Mouse (Mus musculus) fibroblast of lung, adult 2 months (primary cell): Measurements from ENCODE around the gene Pcgf2.
"Not testable (repeated sequence)": the region's sequence is repeated elsewhere in the genome, so short reads cannot be mapped to it uniquely, and the experiment has no call there.

ENCODE experiments used
- DNase-seq: peaks from one replicate; pipeline ENCODE4 v3.0.0-alpha.2; 2011; ENCODE audit warnings: low read depth

Gene Pcgf2

DNA sequence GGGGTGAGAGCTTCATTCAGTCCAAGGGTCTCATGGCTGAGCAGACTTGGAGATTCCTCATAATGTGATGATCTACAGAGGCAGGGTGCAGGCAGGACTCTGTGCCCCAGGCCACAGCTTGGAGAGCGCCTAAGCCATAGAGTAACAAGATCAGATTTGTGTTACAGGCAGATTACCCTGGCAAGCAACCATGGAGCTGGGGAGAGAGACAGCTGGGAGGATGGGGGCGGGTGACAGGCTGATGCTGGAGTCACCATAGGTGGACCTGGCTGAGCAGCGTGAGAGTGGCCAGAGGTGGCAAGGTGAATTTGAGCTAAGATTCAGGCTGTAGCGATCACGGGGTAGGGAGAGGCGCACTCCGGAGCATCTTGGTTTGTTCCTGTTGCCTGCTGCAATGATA, 32.1 kb downstream of the Pcgf2 start:
- no peak for DNase-seq

DNA sequence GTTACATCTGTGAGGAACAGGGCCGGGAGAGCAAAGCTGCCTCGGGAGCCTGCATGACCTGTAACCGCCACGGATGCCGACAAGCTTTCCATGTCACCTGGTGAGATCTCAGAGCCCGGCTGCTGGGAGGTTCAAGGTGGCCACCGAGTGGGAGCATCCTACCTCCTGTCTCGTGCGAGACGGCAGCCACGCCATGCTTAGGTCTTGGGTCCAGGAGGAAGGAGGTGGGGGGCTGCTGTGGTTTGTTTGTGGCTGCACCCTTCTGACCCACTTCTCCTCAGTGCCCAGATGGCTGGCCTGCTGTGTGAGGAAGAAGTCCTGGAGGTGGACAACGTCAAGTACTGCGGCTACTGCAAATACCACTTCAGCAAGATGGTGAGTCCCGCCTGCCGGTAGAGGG, 33.5 kb downstream of the Pcgf2 start:
- no peak for DNase-seq

DNA sequence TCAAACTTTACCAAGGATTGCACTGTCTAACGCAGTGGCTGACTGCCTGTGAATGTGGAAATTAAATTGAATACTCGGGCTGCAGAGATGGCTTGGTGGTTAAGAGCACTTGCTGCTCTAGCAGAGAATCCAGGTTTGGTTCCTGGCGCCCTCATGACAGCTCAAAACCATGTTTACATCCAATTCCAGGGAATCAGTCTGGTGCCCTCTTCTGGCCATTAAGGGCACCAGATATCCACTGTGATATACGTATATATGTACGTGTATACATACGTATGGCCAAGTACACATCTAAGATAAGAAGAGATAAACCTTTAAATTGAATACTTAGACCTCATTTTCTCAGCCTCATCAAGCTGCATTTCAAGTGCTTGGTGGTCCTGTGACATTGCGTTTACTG, 34.1 kb downstream of the Pcgf2 start:
- DNase-seq = no peak

DNA sequence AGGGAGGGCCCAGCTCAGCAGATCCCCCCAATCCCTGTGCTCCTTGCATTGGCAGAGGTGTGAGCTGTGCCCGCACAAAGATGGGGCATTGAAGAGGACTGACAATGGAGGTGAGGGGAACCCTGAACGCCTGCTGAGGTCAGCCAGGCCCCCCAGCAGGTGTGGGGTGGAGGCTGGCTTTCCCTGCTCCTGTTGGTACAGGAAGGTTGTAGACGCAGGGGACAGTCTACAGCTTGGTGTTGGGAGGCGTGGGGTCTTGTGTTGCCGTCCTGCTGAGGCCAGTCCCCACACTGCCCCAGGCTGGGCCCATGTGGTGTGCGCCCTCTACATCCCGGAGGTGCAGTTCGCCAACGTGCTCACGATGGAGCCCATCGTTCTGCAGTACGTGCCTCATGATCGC, 34.9 kb downstream of the Pcgf2 start:
- DNase-seq = no peak

DNA sequence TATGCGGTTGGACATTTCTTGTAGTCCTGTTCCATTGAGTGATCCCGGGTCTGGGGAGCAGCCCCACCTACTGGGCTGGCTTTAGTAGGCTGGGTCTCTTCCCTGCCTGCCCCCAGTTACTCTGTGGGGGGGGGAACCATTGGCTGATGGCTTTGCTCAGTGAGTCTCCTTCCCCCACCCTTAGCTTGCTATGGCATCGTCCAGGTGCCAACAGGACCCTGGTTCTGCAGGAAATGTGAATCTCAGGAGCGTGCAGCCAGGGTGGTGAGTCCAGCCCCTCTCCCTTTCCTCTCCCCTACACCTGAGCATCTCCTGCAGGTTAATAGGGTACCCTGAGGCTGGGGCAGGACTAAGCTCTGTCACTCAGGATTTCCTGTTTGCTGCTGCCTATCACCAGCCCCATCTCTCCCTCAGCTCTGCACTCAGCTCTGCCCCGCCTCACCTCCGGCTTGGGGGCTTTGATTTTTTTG, 35.5 kb downstream of the Pcgf2 start:
- no peak for DNase-seq

DNA sequence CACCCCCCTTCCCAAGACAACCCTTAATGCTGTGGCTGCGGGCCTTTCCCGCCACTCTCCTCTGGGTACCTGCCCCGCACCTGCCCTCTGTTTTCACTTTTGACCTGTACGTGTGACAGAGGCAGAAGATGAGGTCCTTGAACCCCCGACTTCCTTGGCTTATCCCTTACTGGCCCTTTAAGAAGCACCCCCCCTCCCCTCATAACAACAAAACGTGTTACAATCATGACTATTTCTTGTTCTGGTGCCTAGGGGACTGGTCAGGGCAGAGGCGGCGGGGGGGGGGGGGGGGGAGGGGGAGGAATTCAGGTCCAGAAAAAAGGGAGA, 36.0 kb downstream of the Pcgf2 start:
- no peak for DNase-seq

DNA sequence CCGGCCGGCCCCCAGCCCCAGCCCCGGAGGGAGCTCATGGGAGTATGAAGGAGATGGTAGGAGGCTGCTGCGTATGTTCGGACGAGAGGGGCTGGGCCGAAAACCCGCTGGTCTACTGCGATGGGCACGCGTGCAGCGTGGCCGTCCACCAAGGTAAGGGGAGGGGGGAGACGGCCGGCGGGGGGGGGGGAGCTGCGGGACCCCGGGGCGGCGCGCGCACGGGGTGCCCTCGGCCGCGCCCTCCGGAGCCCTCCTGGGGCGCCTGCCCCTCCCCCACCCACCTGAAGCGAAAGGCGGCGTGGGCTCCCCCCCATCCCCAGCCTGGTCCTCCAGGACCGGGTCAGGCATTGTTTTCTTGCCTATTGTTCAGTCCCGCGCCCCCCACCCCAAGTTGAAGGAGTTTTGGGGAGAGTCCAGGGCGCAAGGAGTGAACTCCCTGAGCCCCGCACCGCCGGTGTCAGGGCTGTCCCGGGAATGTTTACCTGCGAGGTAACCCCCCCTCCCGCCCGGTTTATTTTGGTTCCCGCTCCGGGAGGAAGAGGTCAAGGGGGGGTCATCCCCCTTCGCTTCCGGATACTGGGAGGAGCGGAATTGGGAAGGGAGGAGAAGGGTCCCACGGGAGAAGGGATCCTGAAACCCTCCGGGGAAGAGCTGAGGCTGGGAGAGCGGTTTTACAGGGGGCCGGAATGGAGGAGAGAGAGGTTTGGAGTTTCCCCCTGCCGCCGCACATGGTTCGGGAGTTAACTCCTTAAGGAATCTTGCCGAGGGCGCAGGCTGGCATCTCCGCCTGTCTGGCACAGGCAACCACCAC, 36.6 kb downstream of the Pcgf2 start:
- no peak for DNase-seq

DNA sequence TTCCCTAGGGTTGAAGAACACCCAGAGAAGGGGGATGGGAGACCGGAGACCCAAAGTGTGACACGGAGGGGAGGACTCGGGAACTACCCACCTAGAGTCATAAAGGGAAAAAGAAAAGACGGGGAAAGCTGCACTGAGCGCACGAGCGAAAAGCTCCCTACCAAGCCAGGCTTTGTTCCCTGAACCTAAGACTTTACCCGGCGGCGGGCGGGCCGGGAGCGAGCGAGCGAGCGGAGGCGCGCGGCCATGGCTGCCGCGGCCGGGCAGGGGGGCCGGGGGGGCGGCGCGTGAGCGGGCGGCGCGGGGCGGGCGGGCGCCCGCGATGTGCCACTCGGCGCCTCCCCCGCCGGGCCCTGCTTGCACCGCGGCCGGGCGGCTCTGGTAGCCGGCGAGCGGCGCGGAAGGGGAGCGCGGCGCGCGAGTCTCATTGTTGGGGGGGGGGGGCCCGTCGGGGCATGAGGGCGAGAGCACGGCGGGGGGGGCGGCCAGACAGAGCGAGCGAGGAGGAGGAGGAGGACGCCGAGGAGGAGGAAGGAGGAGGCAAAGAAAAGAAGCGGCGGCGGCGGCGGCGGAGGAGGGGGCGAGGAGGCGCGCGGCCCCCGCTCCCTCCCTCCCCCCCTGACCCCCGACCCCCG, 37.3 kb downstream of the Pcgf2 start, which contains the start of gene Mllt6:
Gene Mllt6, plus strand, starts transcription at position 522 of the 635 bp plus-strand sequence.
- no peak for DNase-seq

DNA sequence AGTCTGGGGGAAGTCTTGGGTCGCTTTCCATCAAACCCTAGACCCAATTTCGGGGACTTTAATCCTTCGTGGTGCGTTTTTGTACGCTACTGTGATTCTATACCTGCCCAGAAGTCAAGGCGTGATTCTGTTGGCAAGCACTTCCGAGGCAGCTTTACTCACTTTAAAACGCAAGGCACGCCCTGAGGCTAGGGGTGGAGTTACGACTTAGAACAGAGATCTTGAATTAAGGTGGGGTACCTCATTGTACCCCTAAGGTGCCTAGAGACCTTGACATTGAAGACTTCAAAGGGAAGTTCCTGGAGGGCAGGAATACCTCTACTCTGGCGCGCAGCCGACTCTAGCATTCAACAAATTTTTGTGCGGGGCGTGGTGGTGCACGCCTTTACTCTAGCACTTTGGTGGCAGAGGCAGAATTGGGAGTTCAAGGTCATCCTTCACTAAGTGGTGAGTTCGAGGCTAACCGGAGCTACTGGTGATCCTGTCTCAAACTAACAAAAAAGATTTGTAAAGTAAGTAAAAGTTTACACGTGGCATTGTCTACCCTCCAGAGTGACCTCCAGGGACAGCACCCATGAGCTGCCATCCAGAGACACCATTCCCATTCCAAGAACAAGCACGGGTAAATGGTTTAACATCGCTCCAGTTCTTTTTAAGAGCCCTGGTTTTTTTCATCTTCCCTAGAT, 37.9 kb downstream of the Pcgf2 start:
- DNase-seq = no peak

DNA sequence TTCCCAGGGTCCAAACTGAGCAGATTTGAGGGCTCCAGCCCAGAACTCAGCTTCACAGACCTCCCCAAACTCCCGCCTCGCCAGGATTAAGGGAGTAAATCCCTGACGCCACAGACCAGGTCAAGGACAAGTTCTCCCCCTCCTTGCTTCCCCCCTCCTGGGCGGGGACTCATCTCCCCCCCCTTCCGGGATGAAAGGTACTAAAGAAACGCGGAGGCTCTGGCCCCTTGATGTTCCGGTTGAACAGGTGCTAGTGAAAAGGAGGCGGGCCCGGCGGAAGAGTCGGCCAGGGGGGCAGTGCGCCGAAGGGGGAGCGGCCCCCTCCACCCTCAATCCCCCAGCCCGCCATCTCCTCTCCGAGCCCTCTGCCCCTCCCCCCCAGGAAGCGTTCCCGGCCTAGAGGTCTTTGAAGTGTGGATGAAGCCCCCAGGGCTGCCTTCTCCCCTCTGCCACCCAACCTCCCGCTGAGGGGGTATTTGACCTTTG, 38.6 kb downstream of the Pcgf2 start:
- no peak for DNase-seq

DNA sequence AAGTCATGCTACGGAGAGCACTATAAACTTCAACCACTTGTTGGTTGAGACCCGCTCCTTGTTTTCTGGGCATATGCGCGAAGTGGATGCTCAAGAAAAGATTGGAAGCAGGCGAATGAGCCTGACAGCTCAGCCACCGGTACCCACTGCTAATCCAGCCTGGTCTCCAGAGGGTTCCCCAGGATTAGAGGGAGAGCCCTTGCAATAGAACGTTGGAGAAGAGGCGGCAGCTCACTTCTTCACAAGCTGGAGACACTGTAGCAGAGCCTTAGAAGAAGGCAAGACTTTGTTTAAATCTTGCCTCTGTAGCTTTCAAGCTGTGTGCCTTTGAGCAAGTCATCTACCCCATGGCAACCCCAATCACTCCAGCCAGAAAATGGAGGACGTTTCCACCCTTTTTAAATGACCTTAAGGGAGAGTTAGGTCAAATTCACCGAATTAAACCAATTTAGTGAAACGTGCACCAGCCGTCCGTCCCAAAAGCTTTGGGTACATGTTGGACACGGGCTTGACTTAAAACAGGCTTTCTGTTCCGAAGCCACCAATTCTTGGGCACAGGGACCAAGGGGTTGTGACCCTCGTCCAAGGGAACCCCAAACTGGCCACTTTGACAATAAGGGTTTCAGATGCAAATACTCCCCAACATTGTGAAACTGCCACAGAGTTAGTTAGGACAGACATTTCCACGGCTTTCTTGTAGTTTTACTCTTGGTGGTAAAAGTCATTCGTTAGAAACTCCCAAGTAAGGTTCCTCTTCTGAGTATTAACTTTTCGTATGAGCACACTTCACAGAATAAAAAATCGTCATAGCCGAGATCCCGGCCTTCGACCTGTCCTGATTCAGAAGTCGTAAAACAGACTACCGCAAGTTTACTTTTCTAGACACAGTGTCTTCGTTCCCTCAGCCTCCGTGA, 39.3 kb downstream of the Pcgf2 start:
- no peak for DNase-seq

DNA sequence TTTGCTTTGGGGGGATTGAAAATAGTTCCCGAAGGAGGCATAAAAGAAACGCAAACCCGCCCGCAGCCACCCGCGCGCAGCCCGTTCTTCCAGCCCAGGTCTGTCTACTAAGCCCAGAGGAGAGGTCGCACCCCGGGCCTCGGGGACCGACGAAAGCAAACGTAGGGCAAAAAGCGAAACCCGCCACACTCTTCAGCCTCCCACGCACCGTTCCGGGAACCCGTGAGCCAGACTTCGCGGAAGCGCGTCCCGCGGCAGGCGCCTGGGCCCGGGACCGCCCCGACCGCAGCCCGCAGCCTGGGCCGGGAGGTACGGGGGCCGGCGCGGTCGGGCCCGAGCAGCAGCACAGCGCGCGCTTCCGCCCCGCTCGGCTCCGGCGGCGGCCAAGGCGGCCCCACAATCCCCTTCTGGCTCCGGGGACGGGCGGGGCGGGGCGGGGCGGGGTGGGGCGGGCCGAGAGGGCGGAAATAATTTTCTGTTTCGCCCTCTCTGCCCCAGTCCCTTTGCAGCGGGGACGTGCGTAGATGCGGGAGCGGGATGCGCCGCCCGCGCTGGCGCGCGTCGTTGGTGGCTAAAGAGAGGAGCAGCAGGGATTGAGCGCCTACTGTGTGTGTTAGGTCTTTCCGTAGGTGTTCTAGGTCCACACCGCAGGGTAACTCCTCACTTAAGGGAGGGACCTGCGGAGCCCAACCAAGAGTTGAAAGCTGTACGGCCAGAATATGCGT, 40.1 kb downstream of the Pcgf2 start:
- no peak for DNase-seq

DNA sequence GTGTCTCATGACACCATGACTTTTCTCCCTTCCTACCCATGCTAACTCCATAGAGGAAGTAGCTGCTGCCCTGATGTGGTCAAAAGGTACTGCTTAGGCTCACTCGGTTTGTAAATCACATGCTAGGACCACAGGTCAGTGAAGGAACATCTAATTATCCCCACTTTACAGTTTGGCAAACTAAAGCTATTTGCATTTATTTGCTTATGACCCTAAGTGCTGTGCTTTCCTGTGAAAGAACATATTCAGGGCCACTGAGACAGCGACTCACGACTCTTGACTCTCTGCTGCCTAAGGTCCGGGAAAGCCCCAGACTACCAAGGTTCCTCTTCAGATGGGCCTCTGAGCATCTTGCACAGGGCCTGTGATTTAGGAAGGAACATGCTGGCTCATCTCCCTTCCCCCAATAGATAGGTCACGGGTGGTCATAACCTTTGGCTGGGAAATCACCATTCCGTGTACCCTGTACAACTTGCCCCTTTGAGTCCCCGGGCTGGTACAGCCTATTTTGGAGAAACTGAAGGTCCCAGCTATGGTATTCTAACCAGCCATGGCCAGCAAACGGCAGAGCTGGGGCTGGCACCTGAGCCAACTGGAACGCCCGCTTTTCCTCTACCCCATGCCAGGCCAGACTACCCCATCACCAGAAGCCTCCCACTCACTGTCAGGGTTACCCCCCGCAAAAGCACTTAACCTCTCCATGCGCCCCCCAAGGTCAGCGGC, 40.9 kb downstream of the Pcgf2 start:
- DNase-seq = no peak

DNA sequence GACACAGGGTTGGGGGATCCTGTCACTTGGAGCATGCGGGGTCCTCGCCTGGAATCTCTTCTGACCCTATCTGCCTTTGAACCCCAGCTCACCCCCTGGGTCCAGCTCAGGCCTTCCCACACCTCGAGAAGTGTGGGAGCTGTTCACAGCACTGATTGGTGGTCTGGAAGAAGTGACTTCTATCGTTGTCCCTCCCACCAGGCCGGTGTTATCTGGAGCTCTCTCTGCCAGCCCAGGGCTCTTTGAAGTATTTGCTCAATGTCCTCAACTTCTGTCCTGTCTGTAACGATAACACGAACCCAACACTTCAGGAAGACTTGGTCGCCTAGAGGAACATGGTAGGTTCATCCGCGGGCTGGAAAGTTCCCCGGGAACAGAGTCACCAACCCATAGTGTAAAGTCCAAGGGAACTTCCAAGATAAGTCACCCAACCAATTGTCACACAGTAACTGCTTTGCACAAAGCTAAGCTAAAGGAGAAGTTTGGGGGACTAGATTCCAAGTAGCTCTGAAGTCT, 41.5 kb downstream of the Pcgf2 start:
- DNase-seq = no peak

DNA sequence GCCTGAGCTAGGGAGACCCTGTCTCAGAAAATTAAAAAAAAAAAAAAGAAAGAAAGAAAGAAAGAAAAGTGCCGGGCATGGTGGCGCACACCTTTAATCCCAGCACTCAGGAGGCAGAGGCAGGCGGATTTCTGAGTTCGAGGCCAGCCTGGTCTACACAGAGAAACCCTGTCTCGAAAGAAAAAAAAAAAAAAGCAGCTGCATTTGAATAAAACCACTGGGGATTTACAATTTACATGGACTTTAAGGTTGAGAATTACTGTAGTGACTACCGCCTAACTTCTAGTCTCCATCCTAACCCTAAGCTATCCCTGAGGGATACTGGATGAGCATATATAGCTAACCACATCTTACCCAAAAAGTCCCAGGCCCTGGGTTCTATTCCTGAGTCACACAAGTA, 42.3 kb downstream of the Pcgf2 start:
- DNase-seq = not testable (repeated sequence)

DNA sequence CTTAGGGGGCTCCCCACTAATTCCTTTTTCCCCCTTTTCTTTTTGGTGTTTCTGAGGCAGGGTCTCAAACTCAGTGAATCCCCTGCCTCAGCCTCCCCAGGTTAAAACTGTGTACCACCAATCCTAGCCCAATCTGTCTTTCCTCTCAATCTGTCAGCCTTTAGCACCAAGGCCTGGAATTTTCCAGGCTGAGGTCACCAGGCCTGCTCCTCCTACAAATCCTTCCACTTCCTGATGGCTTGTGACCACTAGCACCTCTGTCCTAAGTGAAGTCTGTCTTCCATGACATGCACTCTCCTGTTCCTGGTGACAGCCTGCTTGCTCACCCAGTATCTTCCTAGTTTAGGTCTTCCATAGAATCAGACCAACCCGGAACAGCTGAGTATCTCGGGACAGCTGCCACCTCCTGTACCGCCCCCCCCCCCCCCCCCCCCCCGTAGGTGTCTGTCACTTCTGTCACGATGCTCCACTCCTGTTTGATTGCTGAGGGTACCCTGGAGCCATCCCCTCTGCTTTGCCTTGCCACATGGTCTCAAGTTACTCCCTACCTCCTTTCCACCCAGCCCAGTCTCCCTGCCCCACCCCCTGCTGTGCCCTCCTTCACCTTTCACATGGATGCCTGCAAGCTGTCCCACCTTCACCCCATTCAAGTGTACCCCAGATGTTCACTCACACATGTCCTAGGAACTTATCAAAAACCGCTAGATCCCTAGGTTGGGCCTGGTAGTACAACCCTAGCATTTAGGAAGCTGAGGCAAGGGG, 42.9 kb downstream of the Pcgf2 start:
- no peak for DNase-seq

DNA sequence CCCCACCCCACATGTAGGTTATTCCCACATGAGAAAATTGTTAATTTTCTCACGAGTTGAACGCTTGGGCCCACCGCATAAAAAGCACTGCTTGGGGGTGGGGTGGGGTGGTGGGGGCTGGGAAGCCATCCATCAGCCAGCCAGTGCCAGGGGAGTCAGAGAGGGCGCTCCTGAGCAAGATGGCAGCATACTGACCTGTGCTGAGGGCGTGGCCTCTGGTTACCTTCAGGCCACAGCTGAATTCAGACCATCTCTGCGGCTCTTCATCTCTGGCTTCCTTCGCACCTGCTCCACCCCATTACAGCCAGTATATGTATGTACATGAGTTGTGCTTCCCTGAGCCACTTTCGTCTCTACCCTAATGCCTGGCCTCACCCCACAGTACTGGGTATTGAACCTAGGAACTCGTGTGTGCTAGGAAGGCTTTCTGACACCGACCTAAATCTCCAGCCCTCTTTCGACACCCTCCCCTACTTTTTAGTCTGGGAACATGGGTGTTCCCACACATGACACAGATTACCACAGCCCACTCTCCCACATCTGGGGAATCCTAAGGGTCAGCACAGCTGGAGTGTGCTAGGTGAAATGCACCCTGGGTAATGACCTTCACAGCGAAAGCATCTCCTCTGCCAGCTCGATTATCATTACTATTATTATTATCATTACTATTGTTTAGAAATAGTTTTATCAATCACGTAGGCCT, 43.9 kb downstream of the Pcgf2 start:
- DNase-seq = no peak

DNA sequence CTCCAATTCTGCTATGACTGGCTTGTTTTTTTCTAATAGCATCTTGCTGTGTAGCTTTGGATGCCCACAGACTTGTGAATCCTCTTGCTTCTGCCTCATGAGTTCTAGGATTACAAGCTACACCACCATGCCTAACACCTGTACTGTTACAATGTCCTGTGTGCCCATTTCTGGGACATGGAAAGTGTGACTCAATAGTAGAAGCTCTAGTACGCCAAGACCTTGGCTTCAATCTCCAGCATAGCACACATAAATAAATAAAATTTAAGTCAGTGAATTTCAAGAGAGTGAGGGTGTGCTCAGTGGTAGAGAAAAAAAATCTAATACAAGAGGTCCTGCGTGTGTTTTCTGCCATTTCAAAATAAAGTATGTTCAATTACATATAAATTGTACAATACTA, 46.1 kb downstream of the Pcgf2 start:
- no peak for DNase-seq

DNA sequence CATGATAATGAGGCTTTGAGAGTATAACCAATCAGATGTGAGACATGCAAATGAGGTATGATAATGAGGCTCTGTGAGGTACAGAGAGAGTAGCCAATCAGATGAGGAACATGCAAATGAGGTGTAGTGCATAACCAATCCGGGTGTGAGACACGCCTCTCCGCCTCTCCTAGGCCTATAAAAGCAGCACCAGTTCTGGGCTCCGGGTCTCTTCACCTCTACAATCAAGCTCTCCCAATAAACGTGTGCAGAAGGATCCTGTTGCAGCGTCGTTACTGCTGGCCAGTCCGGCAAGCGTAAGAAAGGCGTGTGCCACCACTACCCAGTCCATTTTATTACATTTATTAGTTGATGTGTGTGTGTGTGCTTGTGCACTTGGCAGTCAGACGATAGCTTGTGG, 46.9 kb downstream of the Pcgf2 start:
- DNase-seq = not testable (repeated sequence)
